Mouse (Mus musculus) forebrain, embryonic 14.5 days (tissue): ENCODE results near the gene Cant1. TPM values are rescaled to one million over a fixed set of nuclear protein-coding genes. Genes with fewer than 3 reads are reported as not detected.

ENCODE experiments used
- ATAC-seq: fragments of 200-750 bp; cut with Nextera tagmentation; 2 replicates; pipeline ENCODE4 v1.8.0; 2017; ENCODE audit warnings: mild to moderate bottlenecking, moderate library complexity
- DNase-seq: peaks from one replicate; pipeline ENCODE4 v3.0.0-alpha.2; 2015; ENCODE audit warnings: low spot score
- H3K27ac ChIP-seq: fragments of 300-500 bp; sonication (generic); 2 replicates; pipeline ENCODE4 v1.5.1; 2014; ENCODE audit warnings: low read depth, mild to moderate bottlenecking, control low read depth, low read length, moderate library complexity
- H3K27me3 ChIP-seq: fragments of 300-500 bp; sonication (generic); replicated peaks from 2 replicates; pipeline ENCODE4 v1.6.1; 2014; ENCODE audit warnings: low read length, control low read depth, mixed read lengths; ENCODE audit not compliant: control insufficient read depth, insufficient read depth
- H3K36me3 ChIP-seq: fragments of 300-500 bp; sonication (generic); 2 replicates; pipeline ENCODE4 v1.6.1; 2014; ENCODE audit warnings: low read length, control low read depth; ENCODE audit not compliant: control insufficient read depth, insufficient read depth
- H3K4me1 ChIP-seq: fragments of 300-500 bp; sonication (generic); 2 replicates; pipeline ENCODE4 v1.6.1; 2014; ENCODE audit warnings: antibody characterized with exemption, low read length, control low read depth; ENCODE audit not compliant: control insufficient read depth, insufficient read depth
- H3K4me2 ChIP-seq: fragments of 300-500 bp; sonication (generic); 2 replicates; pipeline ENCODE4 v1.6.1; 2014; ENCODE audit warnings: mild to moderate bottlenecking, control low read depth, low read length
- H3K4me3 ChIP-seq: fragments of 300-500 bp; sonication (generic); 2 replicates; pipeline ENCODE4 v1.5.1; 2014; ENCODE audit warnings: low read depth, low read length, control low read depth
- H3K9ac ChIP-seq: fragments of 300-500 bp; sonication (generic); 2 replicates; pipeline ENCODE4 v1.6.1; 2014; ENCODE audit warnings: mild to moderate bottlenecking, low read length, control low read depth, moderate library complexity
- H3K9me3 ChIP-seq: fragments of 300-500 bp; sonication (generic); replicated peaks from 2 replicates; pipeline ENCODE4 v1.6.1; 2016; ENCODE audit warnings: low read length, control low read depth, mixed read lengths; ENCODE audit not compliant: control insufficient read depth
- WGBS: fragments of 180-500 bp; shearing (Covaris S2); extraction: QIAGEN DNeasy Blood & Tissue Kit; methylation state at CpG from one replicate; pipeline ENCODE4 v1.1.7; 2014; 5-methylcytosine and 5-hydroxymethylcytosine counted together
- polyA plus RNA-seq: library from polyadenylated mRNA; unstranded; fragments of >200 nt; fragmentation: Nextera tagmentation; extraction: Ambion mirVana; gene quantifications from 2 replicates; pipeline ENCODE4 v1.2.1, GENCODE M21; 2014

The Cant1 gene
- polyA plus RNA-seq, 1 experiment from 2014 or later, result 22.8 TPM

DNA sequence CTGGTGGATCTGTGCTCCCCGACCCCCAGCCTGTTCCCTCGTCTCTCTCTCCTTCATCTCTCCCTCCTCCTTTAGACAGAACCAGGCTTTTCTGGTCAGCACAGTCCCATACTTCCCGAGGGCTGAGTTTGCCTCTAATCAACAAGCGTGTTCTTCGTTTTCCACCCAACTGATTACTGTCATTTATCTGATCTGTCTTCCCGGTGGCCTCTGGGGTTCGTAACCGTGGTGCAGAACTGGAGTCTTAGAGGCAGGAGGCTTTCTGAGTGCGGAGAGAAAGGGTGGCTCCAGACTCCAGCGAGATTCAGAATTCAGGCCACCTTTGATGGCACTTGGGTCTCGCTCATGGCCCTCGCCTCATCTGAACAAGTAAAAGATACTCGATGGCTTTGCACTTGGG is 15.2 kb upstream of the Cant1 start:
- no peak for DNase-seq
- peak overlapping the region; percentile 29 for H3K4me2 ChIP-seq
- no peak overlapping the region for H3K4me3 ChIP-seq
- H3K36me3 ChIP-seq, result no peaks in the 10 kb centered on the region
- no peaks in the 10 kb centered on the region for H3K27me3 ChIP-seq
- peak overlapping the region; percentile 35; the same call in 1 of the 2 replicates for H3K9ac ChIP-seq
- no peaks in the 10 kb centered on the region for H3K9me3 ChIP-seq
- no peak overlapping the region for H3K27ac ChIP-seq
- H3K4me1 ChIP-seq, result peaks cover 30% of the 10 kb centered on the region
- WGBS, result 54% methylated on average over 13 of the region's 13 CpGs
- ATAC-seq, result no peak

- H3K27me3 ChIP-seq, result no peaks in the 10 kb centered on the region
- H3K4me1 ChIP-seq, result peaks cover 29% of the 10 kb centered on the region
- H3K9ac ChIP-seq, result no peak overlapping the region; the same call in 1 of the 2 replicates
- peak overlapping the region; percentile 29 for H3K4me2 ChIP-seq
- H3K9me3 ChIP-seq, result no peaks in the 10 kb centered on the region
- 51% methylated on average over 10 of the region's 10 CpGs for WGBS
- ATAC-seq (peak; percentile 30; the same call in 1 of the 2 replicates), DNase-seq (peak; percentile 67)
- H3K27ac ChIP-seq, result no peak overlapping the region
- no peaks in the 10 kb centered on the region for H3K36me3 ChIP-seq
- H3K4me3 ChIP-seq, result no peak overlapping the region
Measured at GRCm38 (mm10) chr11:118433398-118433868, 14.5 kb upstream of the Cant1 start.

DNA sequence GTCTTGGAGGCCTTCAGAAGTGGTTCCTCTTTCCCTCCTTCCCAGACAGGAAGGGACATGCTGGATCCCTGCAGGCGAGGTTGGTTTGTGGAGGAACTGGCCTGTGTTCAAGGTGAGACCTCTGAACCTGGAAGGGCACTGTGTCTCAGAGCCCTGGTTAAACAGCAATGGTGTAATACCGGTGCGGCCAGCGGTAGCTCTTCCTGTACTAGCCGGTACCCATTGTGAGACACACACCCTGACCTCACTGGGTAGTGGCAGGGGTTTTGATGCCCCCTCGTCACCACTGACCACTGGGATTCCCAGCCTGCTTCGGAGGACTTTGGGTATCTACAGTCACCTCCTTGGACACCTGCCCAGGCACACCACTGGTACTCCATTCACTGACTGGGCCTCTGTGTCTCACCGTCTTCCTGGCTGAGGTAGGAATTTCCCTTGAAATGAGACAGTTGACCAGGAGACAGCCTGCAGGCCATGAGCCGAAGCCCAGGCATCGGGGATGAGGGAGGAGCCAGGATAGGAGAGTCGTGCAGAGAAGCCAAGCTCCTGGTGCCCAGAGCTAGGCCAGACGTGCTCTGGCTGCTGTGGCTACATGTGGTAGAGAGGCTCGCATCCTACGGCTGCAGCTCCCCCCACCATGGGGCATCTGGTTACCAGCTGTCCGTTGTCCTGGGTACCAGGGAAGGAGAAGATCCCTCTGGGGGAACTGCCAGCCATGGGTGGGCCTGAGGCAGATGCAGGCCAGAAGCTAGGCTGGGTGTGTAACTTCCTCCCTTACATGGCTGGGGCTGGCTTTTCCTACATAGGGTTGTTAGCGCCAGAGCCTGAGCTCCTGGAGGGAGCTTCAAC is 12.4 kb upstream of the Cant1 start:
- H3K9ac ChIP-seq, result no peak overlapping the region
- H3K4me2 ChIP-seq, result no peak overlapping the region
- no peak overlapping the region for H3K4me3 ChIP-seq
- no peak for DNase-seq
- H3K27me3 ChIP-seq, result peaks cover 4% of the 10 kb centered on the region; the same call in 1 of the 2 replicates
- no peaks in the 10 kb centered on the region for H3K9me3 ChIP-seq
- no peak overlapping the region for H3K27ac ChIP-seq
- no peak for ATAC-seq
- H3K36me3 ChIP-seq, result no peaks in the 10 kb centered on the region
- whole genome bisulfite sequencing, result 81% methylated on average over 16 of the region's 16 CpGs
- H3K4me1 ChIP-seq, result peaks cover 24% of the 10 kb centered on the region

DNA sequence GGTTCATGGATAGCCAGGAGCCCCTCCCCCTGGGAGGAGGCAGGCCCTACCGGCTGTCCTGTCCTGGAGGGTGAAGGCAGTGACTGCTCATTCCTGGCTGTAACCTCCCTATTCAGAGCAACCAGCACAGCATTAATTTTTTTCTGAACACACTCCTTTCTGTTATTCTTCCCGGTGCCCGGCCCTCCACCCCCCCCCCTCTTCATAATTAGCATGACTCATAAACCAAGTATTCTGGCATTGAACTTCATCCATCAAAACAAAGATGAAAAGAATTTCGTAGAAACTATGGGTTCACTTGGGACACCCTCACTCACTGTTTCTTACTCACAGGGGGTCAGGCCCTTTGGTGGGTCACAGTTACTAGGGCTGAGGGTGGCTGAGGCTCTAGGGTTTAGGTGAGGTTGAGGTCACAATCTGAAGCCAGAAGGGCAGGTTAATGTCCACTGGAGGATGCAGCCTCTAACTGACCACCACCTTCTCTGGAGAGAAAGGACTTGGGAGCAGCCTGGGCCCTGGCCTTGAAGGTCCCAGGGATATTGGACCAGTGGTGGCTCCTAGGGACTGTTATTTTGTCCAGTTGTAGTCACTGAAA is 11.5 kb upstream of the Cant1 start:
- no peak for DNase-seq
- Histone ChIP-seq H3K9ac (no peak overlapping the region), H3K4me1 (peaks cover 20% of the 10 kb centered on the region), H3K4me2 (no peak overlapping the region), H3K36me3 (no peaks in the 10 kb centered on the region), H3K27me3 (peaks cover 4% of the 10 kb centered on the region; the same call in 1 of the 2 replicates), H3K27ac (no peak overlapping the region), H3K9me3 (no peaks in the 10 kb centered on the region), H3K4me3 (no peak overlapping the region)
- 23% methylated on average over 4 of the region's 4 CpGs for WGBS
- ATAC-seq, result no peak

DNA sequence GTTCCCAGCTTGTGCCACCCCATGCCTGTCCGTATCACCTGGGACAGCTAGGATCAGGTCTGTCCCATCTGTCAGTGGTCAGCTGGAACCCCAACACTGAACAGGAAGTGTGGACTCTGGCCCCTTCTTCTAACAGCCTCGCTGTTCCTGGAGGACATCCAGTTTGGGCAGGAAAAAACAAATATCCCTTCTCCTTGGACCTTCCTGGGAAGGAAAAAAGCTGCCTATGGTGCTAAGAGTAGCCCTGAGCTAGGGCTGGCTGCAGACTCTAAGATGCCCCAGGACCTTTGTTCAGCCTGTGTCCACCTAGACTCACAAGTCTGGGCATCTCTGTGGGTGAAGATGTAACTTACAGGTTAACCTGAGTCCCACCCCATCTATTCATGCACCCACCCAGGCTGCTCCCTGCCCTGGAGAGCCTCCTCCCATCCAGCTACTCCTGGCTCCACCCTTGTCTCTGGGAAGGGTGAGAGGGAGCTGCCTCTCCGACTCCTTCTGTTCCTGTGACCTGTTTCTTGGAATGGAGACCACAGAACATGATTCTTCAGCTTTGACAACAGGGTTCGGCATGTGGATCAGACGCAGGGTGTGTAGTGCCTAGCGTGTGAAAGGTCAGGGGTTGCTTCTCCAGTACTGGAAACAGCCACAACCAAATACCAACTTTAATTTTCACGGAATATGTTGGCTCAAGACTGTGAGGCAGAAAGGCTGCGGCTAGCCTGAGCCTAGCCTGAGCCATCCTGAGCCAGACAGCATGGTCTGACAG is 10.2 kb upstream of the Cant1 start:
- peaks cover 4% of the 10 kb centered on the region; the same call in 1 of the 2 replicates for H3K27me3 ChIP-seq
- DNase-seq, result no peak
- no peak overlapping the region for H3K9ac ChIP-seq
- WGBS, result 71% methylated on average over 8 of the region's 8 CpGs
- peak overlapping the region; percentile 41; the same call in 1 of the 2 replicates for H3K4me2 ChIP-seq
- peaks cover 24% of the 10 kb centered on the region for H3K4me1 ChIP-seq
- no peaks in the 10 kb centered on the region for H3K9me3 ChIP-seq
- H3K4me3 ChIP-seq, result 0 out of 2 replicates have a peak overlapping the region, but pooled peaks have one; percentile 1
- ATAC-seq, result no peak
- H3K27ac ChIP-seq, result no peak overlapping the region
- no peaks in the 10 kb centered on the region for H3K36me3 ChIP-seq

DNA sequence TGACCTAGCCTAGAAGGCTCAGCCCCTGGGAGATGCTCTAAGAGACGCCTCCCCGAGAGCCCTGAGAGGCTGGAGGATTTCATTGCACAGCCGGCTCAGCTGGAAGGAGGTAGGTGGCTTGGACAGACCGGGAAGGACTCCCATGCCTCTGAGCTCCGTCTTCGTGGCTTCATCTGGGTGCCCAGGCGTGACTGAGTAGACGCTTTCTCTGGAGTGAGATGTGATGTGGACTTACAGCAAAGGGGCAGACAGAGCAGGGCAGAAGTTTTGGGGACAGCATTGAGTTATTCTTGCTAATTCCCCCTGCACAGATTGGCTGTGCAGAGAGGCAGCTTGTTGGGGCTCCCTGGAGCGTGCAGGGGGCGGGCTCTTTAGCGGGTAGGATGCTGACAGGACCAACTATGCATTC is 9.6 kb upstream of the Cant1 start:
- 7% methylated on average over 11 of the region's 11 CpGs for WGBS
- H3K36me3 ChIP-seq, result no peaks in the 10 kb centered on the region
- H3K4me3 ChIP-seq, result 0 out of 2 replicates have a peak overlapping the region, but pooled peaks have one; percentile 1
- H3K9me3 ChIP-seq, result no peaks in the 10 kb centered on the region
- no peak for DNase-seq
- H3K4me2 ChIP-seq, result peak overlapping the region; percentile 41
- peaks cover 24% of the 10 kb centered on the region for H3K4me1 ChIP-seq
- peak overlapping the region; percentile 40 for H3K9ac ChIP-seq
- no peak for ATAC-seq
- H3K27me3 ChIP-seq, result peaks cover 4% of the 10 kb centered on the region; the same call in 1 of the 2 replicates
- H3K27ac ChIP-seq, result no peak overlapping the region

GRCm38 (mm10) chr11:118427986-118428385 is 9.1 kb upstream of the Cant1 start, which contains the start of gene C1qtnf1:
TSS of gene C1qtnf1 (plus strand) at chr11:118428203.
- no peak for ATAC-seq
- Histone ChIP-seq H3K9ac (peak within 1 kb of the TSS; percentile 40), H3K4me2 (peak within 1 kb of the TSS; percentile 41), H3K27me3 (peaks cover 4% of the 10 kb centered on the region; the same call in 1 of the 2 replicates), H3K4me1 (peaks cover 25% of the 10 kb centered on the region), H3K36me3 (no peaks in the 10 kb centered on the region), H3K9me3 (no peaks in the 10 kb centered on the region), H3K4me3 (0 out of 2 replicates have a peak within 1 kb of the TSS, but pooled peaks have one; percentile 1), H3K27ac (no peak within 1 kb of the TSS)
- peak; percentile 37 for DNase-seq
- 3% methylated on average over 8 of the region's 8 CpGs for whole genome bisulfite sequencing

DNA sequence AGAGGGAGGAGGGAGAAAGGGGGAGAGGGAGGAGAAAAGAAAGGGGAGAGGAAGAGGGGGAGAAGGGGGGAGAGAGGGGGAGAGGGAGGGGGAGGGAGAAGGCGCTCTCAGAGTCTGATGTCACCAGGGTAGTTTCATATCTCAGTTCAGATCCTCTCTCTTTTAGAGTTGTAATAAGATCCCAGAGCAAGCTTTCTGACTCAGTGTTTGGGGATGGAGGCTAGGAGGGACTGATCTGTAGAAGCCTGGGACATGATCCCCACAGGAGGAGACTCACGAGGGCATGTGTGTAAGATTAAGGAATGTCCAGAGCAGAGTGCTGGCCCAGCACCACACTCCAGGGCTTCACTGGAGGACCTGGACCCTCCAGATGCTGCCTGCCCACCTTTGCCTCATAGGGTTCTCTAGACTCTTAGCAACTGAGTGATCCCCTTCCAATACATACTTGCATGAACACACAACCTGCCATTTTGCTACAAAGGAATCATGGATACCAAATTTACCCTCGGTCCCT is 8.4 kb upstream of the Cant1 start:
- peaks cover 4% of the 10 kb centered on the region; the same call in 1 of the 2 replicates for H3K27me3 ChIP-seq
- H3K9ac ChIP-seq, result peak overlapping the region; percentile 21; the same call in 1 of the 2 replicates
- 58% methylated on average over 3 of the region's 3 CpGs for WGBS
- no peak overlapping the region for H3K4me3 ChIP-seq
- DNase-seq, result no peak
- H3K27ac ChIP-seq, result no peak overlapping the region
- no peaks in the 10 kb centered on the region for H3K36me3 ChIP-seq
- H3K4me2 ChIP-seq, result no peak overlapping the region
- peaks cover 25% of the 10 kb centered on the region for H3K4me1 ChIP-seq
- no peaks in the 10 kb centered on the region for H3K9me3 ChIP-seq
- no peak for ATAC-seq
